In genomic region chr17:17375581-17375980, GRCm38 (mm10) we compare ENCODE assay signal across 9 mouse cellular contexts. TPM values are rescaled to one million over a fixed set of nuclear protein-coding genes. Genes with fewer than 3 reads are reported as not detected.
DNase-seq lines count a peak whose midpoint lies in the region; ATAC-seq and TF ChIP-seq lines count a peak whose summit lies in the region.
"Had no signal": no experiment of that assay in that cellular context is flagged by ENCODE, and none has a peak within 500 bp of the region (broad histone marks: within the 10 kb centered on the region; RNA-seq: fewer than 3 reads in every experiment).

No protein-coding gene starts in this region.

- H3K9ac ChIP-seq in liver, adult 2 months (ENCODE audit: low read depth, low read length) = peak overlapping the region; percentile 79
- H3K9ac ChIP-seq in limb, embryonic 15.5 days = 0 out of 2 replicates have a peak overlapping the region, but pooled peaks have one; percentile 75
- no peak overlapping the region for H3K9ac ChIP-seq in stomach, embryonic 15.5 days

- H3K4me2 ChIP-seq in limb, embryonic 15.5 days = peak overlapping the region; percentile 72
- H3K4me2 ChIP-seq in stomach, embryonic 15.5 days = peak overlapping the region; percentile 67

- no peak for TF ChIP-seq CTCF in liver, adult 2 months (IDR thresholded peaks at IDR 0.05; ENCODE audit: low read depth, low read length)

- H3K79me2 ChIP-seq in liver, adult 2 months (ENCODE audit: control insufficient read depth, insufficient read depth, low read length) = no peaks in the 10 kb centered on the region; the same call in 1 of the 2 replicates

- no peaks in the 10 kb centered on the region for H3K27me3 ChIP-seq in liver, adult 2 months (ENCODE audit: control insufficient read depth, insufficient read depth, low read length)
- H3K27me3 ChIP-seq in forebrain, embryonic 10.5 days (ENCODE audit: poor library complexity, severe bottlenecking) = no peaks in the 10 kb centered on the region
- H3K27me3 ChIP-seq in limb, embryonic 15.5 days = no peaks in the 10 kb centered on the region
- H3K27me3 ChIP-seq in stomach, embryonic 15.5 days (replicated peaks) = no peaks in the 10 kb centered on the region

- H3K36me3 ChIP-seq in liver, adult 2 months (ENCODE audit: control insufficient read depth, insufficient read depth, low read length) = peaks cover 10% of the 10 kb centered on the region
- peaks cover 39% of the 10 kb centered on the region for H3K36me3 ChIP-seq in forebrain, embryonic 10.5 days (replicated peaks)
- peaks cover 11% of the 10 kb centered on the region for H3K36me3 ChIP-seq in limb, embryonic 15.5 days
- peaks cover 6% of the 10 kb centered on the region; the same call in 1 of the 2 replicates for H3K36me3 ChIP-seq in stomach, embryonic 15.5 days

- peak; percentile 86 for DNase-seq in liver, adult 2 months (ENCODE audit: extremely low read depth, low read depth, low spot score)
- no peak for DNase-seq in liver
- no peak for DNase-seq in forebrain, embryonic 10.5 days (ENCODE audit: extremely low spot score, low spot score)
- no peak for DNase-seq in gastrocnemius, postnatal 25 days

- peak overlapping the region; percentile 61 for H3K4me3 ChIP-seq in liver, adult 2 months (ENCODE audit: insufficient read depth, low read depth, low read length)
- peak overlapping the region; percentile 65 for H3K4me3 ChIP-seq in forebrain, embryonic 10.5 days
- H3K4me3 ChIP-seq in limb, embryonic 15.5 days = peak overlapping the region; percentile 72
- peak overlapping the region; percentile 81 for H3K4me3 ChIP-seq in stomach, embryonic 15.5 days (replicated peaks)

- no peak for ATAC-seq in limb, embryonic 15.5 days (ENCODE audit: insufficient number of reproducible peaks, low FRiP score, low TSS enrichment, low read depth)
- no peak for ATAC-seq in stomach, embryonic 15.5 days (ENCODE audit: insufficient read depth, low FRiP score, low read depth)
- ATAC-seq in megakaryocyte-erythroid progenitor cell, adult 5-6 weeks (replicated peaks; ENCODE audit: low FRiP score, low TSS enrichment, poor library complexity, severe bottlenecking) = no peak
- ATAC-seq in activated CD4-positive, CD25-positive, alpha-beta regulatory T cell, adult 4 months = no peak

- WGBS in liver, adult 2 months = 19% methylated on average over 3 of the region's 3 CpGs
- WGBS in forebrain, embryonic 10.5 days = 92% methylated on average over 3 of the region's 3 CpGs
- WGBS in limb, embryonic 15.5 days = 85% methylated on average over 3 of the region's 3 CpGs
- WGBS in stomach, embryonic 15.5 days = 78% methylated on average over 3 of the region's 3 CpGs

- TF ChIP-seq POLR2A in liver, adult 2 months (IDR thresholded peaks at IDR 0.05; ENCODE audit: extremely low read depth, insufficient read depth, low read length) = no peak

- H3K9me3 ChIP-seq in forebrain, embryonic 10.5 days = no peaks in the 10 kb centered on the region
- no peaks in the 10 kb centered on the region for H3K9me3 ChIP-seq in limb, embryonic 15.5 days
- H3K9me3 ChIP-seq in stomach, embryonic 15.5 days = no peaks in the 10 kb centered on the region

- H3K4me1 ChIP-seq in liver, adult 2 months (ENCODE audit: control insufficient read depth, insufficient read depth, low read length) = peaks cover 6% of the 10 kb centered on the region; the same call in 1 of the 2 replicates
- H3K4me1 ChIP-seq in forebrain, embryonic 10.5 days = peaks cover 23% of the 10 kb centered on the region
- H3K4me1 ChIP-seq in limb, embryonic 15.5 days = peaks cover 11% of the 10 kb centered on the region; the same call in 1 of the 2 replicates
- H3K4me1 ChIP-seq in stomach, embryonic 15.5 days = 0 out of 2 replicates have a peak, but pooled peaks cover 4% of the 10 kb centered on the region

- H3K27ac ChIP-seq in liver, adult 2 months (replicated peaks; ENCODE audit: insufficient read depth, low read depth, low read length) = peak overlapping the region; percentile 88
- H3K27ac ChIP-seq in forebrain, embryonic 10.5 days = no peak overlapping the region
- no peak overlapping the region for H3K27ac ChIP-seq in limb, embryonic 15.5 days
- no peak overlapping the region for H3K27ac ChIP-seq in stomach, embryonic 15.5 days

RNA-seq across cellular contexts. Expression of gene Riok2, which starts 1.5 kb away (rescaled TPM):
- total RNA-seq in liver, adult 2 months (2014; rRNA removed) = 25.5 and 28.3 TPM in 2 replicates
- 5.3 and 6.0 TPM in 2 replicates for polyA plus RNA-seq in liver, adult 2 months (2012; rRNA removed)
- 33.2 and 33.4 TPM in 2 replicates for polyA plus RNA-seq in forebrain, embryonic 10.5 days (2016; fragmentation: Nextera tagmentation; extraction: Ambion mirVana)
- 24.5 and 25.4 TPM in 2 replicates for polyA plus RNA-seq in limb, embryonic 15.5 days (2015; fragmentation: Nextera tagmentation; extraction: Ambion mirVana)
- polyA plus RNA-seq in stomach, embryonic 15.5 days (2015; fragmentation: Nextera tagmentation; extraction: Ambion mirVana) = 24.1 and 27.6 TPM in 2 replicates
- total RNA-seq in gastrocnemius, postnatal 25 days (2021) = 10 to 100 TPM; 11.8 to 13.2 TPM
- 40.4 and 47.6 TPM in 2 replicates for total RNA-seq in megakaryocyte-erythroid progenitor cell, adult 5-6 weeks (2014; fragmentation: Nextera tagmentation)
- total RNA-seq in megakaryocyte-erythroid progenitor cell, adult 5-6 weeks (2017) = 81.0 and 88.3 TPM in 2 replicates
- 10 to 100 TPM; 30.8 to 37.4 TPM for polyA plus RNA-seq in activated CD4-positive, CD25-positive, alpha-beta regulatory T cell, adult 4 months (2017; shearing (Covaris generic))

RNA-seq across cellular contexts. Expression of gene Lix1, which starts 26.9 kb away (rescaled TPM):
- total RNA-seq in liver, adult 2 months (2014; rRNA removed) = 0.34 and 0.46 TPM in 2 replicates
- polyA plus RNA-seq in liver, adult 2 months (2012; rRNA removed) = 0.05 and 0.07 TPM in 2 replicates
- 104 and 105 TPM in 2 replicates for polyA plus RNA-seq in forebrain, embryonic 10.5 days (2016; fragmentation: Nextera tagmentation; extraction: Ambion mirVana)
- 13.9 and 14.1 TPM in 2 replicates for polyA plus RNA-seq in limb, embryonic 15.5 days (2015; fragmentation: Nextera tagmentation; extraction: Ambion mirVana)
- 5.1 and 5.4 TPM in 2 replicates for polyA plus RNA-seq in stomach, embryonic 15.5 days (2015; fragmentation: Nextera tagmentation; extraction: Ambion mirVana)
- 1 to 10 TPM; 2.2 to 2.6 TPM for total RNA-seq in gastrocnemius, postnatal 25 days (2021)
- total RNA-seq in megakaryocyte-erythroid progenitor cell, adult 5-6 weeks (2014; fragmentation: Nextera tagmentation) = not detected in 2 replicates
- not detected in 2 replicates for total RNA-seq in megakaryocyte-erythroid progenitor cell, adult 5-6 weeks (2017)
- polyA plus RNA-seq in activated CD4-positive, CD25-positive, alpha-beta regulatory T cell, adult 4 months (2017; shearing (Covaris generic)) = not detected
- total RNA-seq: hematopoietic stem cell, adult 5-6 weeks had no signal
